Mouse (Mus musculus) MEL (cell line): ENCODE data around the gene Wdr19. TPM values are rescaled to one million over a fixed set of nuclear protein-coding genes. Genes with fewer than 3 reads are reported as not detected.
A peak's percentile ranks its signal among the peaks of the same experiment; 100 is the strongest.

Source experiments
- DNase-seq: peaks from one replicate; pipeline ENCODE4 v3.0.0; 2011; ENCODE audit warnings: low read depth, low spot score
- H3K27ac ChIP-seq: 2 replicates; pipeline ENCODE4 v1.5.1; 2012; ENCODE audit warnings: low read depth, mild to moderate bottlenecking, control low read depth, low read length, moderate library complexity; ENCODE audit not compliant: control insufficient read depth
- H3K27me3 ChIP-seq, 2 experiments: fragments of 150-350 bp in 1 of 2; sonication (generic) in 1 of 2; 2 replicates each; pipeline ENCODE4 v1.6.1; 2012; ENCODE audit warnings: low read length in 2 of 2, mild to moderate bottlenecking in 2 of 2, improper control_type of control experiment in 1 of 2, moderate library complexity in 1 of 2; ENCODE audit not compliant: insufficient read depth in 2 of 2, control insufficient read depth in 1 of 2
- H3K36me3 ChIP-seq, 2 experiments: 2 replicates each; pipeline ENCODE4 v1.6.1; 2012 to 2014; ENCODE audit warnings: low read length in 2 of 2, improper control_type of control experiment in 1 of 2, inconsistent platforms in 1 of 2, mild to moderate bottlenecking in 1 of 2; ENCODE audit not compliant: insufficient read depth in 2 of 2, control insufficient read depth in 1 of 2
- H3K4me1 ChIP-seq, 2 experiments: fragments of 150-350 bp in 1 of 2; sonication (generic) in 1 of 2; 2 replicates each; pipeline ENCODE4 v1.6.1; 2012; ENCODE audit warnings: low read length in 2 of 2, improper control_type of control experiment in 1 of 2, mild to moderate bottlenecking in 1 of 2; ENCODE audit not compliant: insufficient read depth in 2 of 2, control insufficient read depth in 1 of 2
- H3K4me3 ChIP-seq, 2 experiments: fragments of 150-350 bp in 1 of 2; sonication (generic) in 1 of 2; 2 replicates each; pipeline ENCODE4 v1.5.1; 2012; ENCODE audit warnings: low read depth in 2 of 2, low read length in 2 of 2, mild to moderate bottlenecking in 2 of 2, moderate library complexity in 2 of 2, control low read depth in 1 of 2, improper control_type of control experiment in 1 of 2; ENCODE audit not compliant: control insufficient read depth in 1 of 2, insufficient read depth in 1 of 2
- H3K79me2 ChIP-seq: 2 replicates; pipeline ENCODE4 v1.6.1; 2012; ENCODE audit warnings: mild to moderate bottlenecking, low read length, moderate library complexity; ENCODE audit not compliant: control insufficient read depth, poor library complexity, insufficient read depth
- H3K9ac ChIP-seq: 2 replicates; pipeline ENCODE4 v1.6.1; 2012; ENCODE audit warnings: low read depth, mild to moderate bottlenecking, control low read depth, low read length, moderate library complexity; ENCODE audit not compliant: control insufficient read depth, poor library complexity, severe bottlenecking
- H3K9me3 ChIP-seq: fragments of 150-350 bp; sonication (generic); replicated peaks from 2 replicates; pipeline ENCODE4 v1.6.1; 2012; ENCODE audit warnings: mild to moderate bottlenecking, low read length, improper control_type of control experiment, moderate library complexity; ENCODE audit not compliant: insufficient read depth
- CHD1 ChIP-seq: IDR thresholded peaks from 2 replicates; pipeline ENCODE4 v1.6.1; 2012; ENCODE audit warnings: low read depth, mild to moderate bottlenecking, inconsistent platforms, low read length, improper control_type of control experiment
- CHD2 ChIP-seq: IDR thresholded peaks from 2 replicates; pipeline ENCODE4 v1.6.1; 2011; ENCODE audit warnings: low read length, improper control_type of control experiment
- E2F4 ChIP-seq: IDR thresholded peaks from 2 replicates; pipeline ENCODE4 v1.6.1; 2011; ENCODE audit warnings: low read depth, low read length, improper control_type of control experiment, borderline replicate concordance
- EP300 ChIP-seq, 2 experiments: IDR thresholded peaks; 2 replicates each; pipeline ENCODE4 v1.6.1; 2011; ENCODE audit warnings: improper control_type of control experiment in 2 of 2, low read length in 2 of 2, low read depth in 1 of 2, mild to moderate bottlenecking in 1 of 2
- GABPA ChIP-seq: IDR thresholded peaks from 2 replicates; pipeline ENCODE4 v1.6.1; 2012; ENCODE audit warnings: low read depth, mild to moderate bottlenecking, inconsistent platforms, low read length, improper control_type of control experiment, moderate library complexity
- HCFC1 ChIP-seq: IDR thresholded peaks from 2 replicates; pipeline ENCODE4 v1.6.1; 2012; ENCODE audit warnings: low read depth, mild to moderate bottlenecking, inconsistent platforms, low read length, improper control_type of control experiment, moderate library complexity
- MAFK ChIP-seq: IDR thresholded peaks from 2 replicates; pipeline ENCODE4 v1.6.1; 2011; ENCODE audit warnings: low read depth, mild to moderate bottlenecking, low read length, improper control_type of control experiment, borderline replicate concordance
- MAX ChIP-seq: IDR thresholded peaks from 2 replicates; pipeline ENCODE4 v1.6.1; 2011; ENCODE audit warnings: low read length, improper control_type of control experiment
- MYB ChIP-seq: IDR thresholded peaks from 2 replicates; pipeline ENCODE4 v1.6.1; 2011; ENCODE audit warnings: mild to moderate bottlenecking, low read depth, low read length, improper control_type of control experiment
- MYC ChIP-seq: IDR thresholded peaks from 2 replicates; pipeline ENCODE4 v1.6.1; 2011; ENCODE audit warnings: low read depth, mild to moderate bottlenecking, low read length, improper control_type of control experiment, moderate library complexity
- POLR2AphosphoS2 ChIP-seq: IDR thresholded peaks from 2 replicates; pipeline ENCODE4 v1.6.1; 2011; ENCODE audit warnings: low read length, improper control_type of control experiment
- RCOR1 ChIP-seq: IDR thresholded peaks from 2 replicates; pipeline ENCODE4 v1.6.1; 2012; ENCODE audit warnings: low read depth, mild to moderate bottlenecking, inconsistent platforms, low read length, improper control_type of control experiment
- TAL1 ChIP-seq: IDR thresholded peaks from 2 replicates; pipeline ENCODE4 v1.6.1; 2012; ENCODE audit warnings: mild to moderate bottlenecking, inconsistent platforms, low read length, moderate library complexity, mixed read lengths
- TCF12 ChIP-seq: IDR thresholded peaks from 2 replicates; pipeline ENCODE4 v1.6.1; 2014; ENCODE audit warnings: low read depth, mild to moderate bottlenecking, inconsistent platforms, low read length, improper control_type of control experiment, moderate library complexity
- UBTF ChIP-seq: IDR thresholded peaks from 2 replicates; pipeline ENCODE4 v1.6.1; 2012; ENCODE audit warnings: low read depth, mild to moderate bottlenecking, inconsistent platforms, low read length, improper control_type of control experiment, moderate library complexity, borderline replicate concordance; ENCODE audit not compliant: insufficient read depth
- USF2 ChIP-seq, 2 experiments: IDR thresholded peaks; 2 replicates each; pipeline ENCODE4 v1.6.1; 2011 to 2012; ENCODE audit warnings: improper control_type of control experiment in 2 of 2, low read length in 2 of 2, borderline replicate concordance in 1 of 2, inconsistent platforms in 1 of 2, low read depth in 1 of 2, mild to moderate bottlenecking in 1 of 2; ENCODE audit not compliant: insufficient read depth in 1 of 2
- ZNF384 ChIP-seq: IDR thresholded peaks from 2 replicates; pipeline ENCODE4 v1.6.1; 2012; ENCODE audit warnings: low read depth, mild to moderate bottlenecking, inconsistent platforms, low read length, improper control_type of control experiment
- polyA plus RNA-seq, 2 experiments: library from polyadenylated mRNA; stranded (reverse) in 1 of 2; unstranded in 1 of 2; fragments of >175 nt in 1 of 2; fragments of >200 nt in 1 of 2; gene quantifications; 2 replicates each; pipeline versions ENCODE4 v1.2.1 to v1.2.4; 2012; ENCODE audit warnings: low replicate concordance in 2 of 2, low read depth in 1 of 2; ENCODE audit not compliant: insufficient read length in 2 of 2, insufficient read depth in 1 of 2, missing spikeins in 1 of 2
- total RNA-seq: library from RNA; depleted of rRNA; stranded (reverse); fragments of 300-350 nt; gene quantifications from 2 replicates; pipeline ENCODE4 v1.2.3, GENCODE M21; 2012; rRNA removed

Gene Wdr19
- total and polyA plus RNA-seq, 3 experiments: 0.27 to 0.81 TPM; not detected in 1

- Histone ChIP-seq H3K79me2 (no peaks in the 10 kb centered on the region), H3K36me3 (peaks cover 6 to 8% of the 10 kb centered on the region in 2 experiments; a peak in 3 of 4 replicates), H3K27ac (no peak overlapping the region), H3K4me1 (peaks cover 0 to 2% of the 10 kb centered on the region in 2 experiments; a peak in 1 of 4 replicates), H3K9me3 (no peaks in the 10 kb centered on the region), H3K4me3 (no peak overlapping the region), H3K9ac (no peak overlapping the region), H3K27me3 (no peaks in the 10 kb centered on the region)
- no peak for TF ChIP-seq MYB
- no peak for TF ChIP-seq UBTF
- no peak for TF ChIP-seq E2F4
- no peak for TF ChIP-seq USF2 (IDR thresholded peaks at IDR 0.05; ENCODE audit: borderline replicate concordance in 1 of 2, insufficient read depth in 1 of 2, low read depth in 1 of 2, low read length in 2 of 2)
- no peak for TF ChIP-seq GABPA
- no peak for TF ChIP-seq CHD1
- TF ChIP-seq TAL1: no peak
- TF ChIP-seq HCFC1: no peak
- TF ChIP-seq ZNF384: no peak
- no peak for TF ChIP-seq TCF12
- TF ChIP-seq MYC: no peak
- no peak for TF ChIP-seq MAX
- TF ChIP-seq EP300 (IDR thresholded peaks at IDR 0.05; ENCODE audit: low read depth in 1 of 2, low read length in 2 of 2): no peak
- TF ChIP-seq POLR2AphosphoS2: no peak
- TF ChIP-seq MAFK: no peak
- no peak for TF ChIP-seq CHD2
- no peak for TF ChIP-seq RCOR1
- DNase-seq: peak; percentile 54
Observed at GRCm38 (mm10) chr5:65308866-65309265, 109.4 kb downstream of the Wdr19 start.

Other genes starting within 250 kb of the Wdr19 start
- gene Tlr6, start 239.6 kb upstream of the Wdr19 start, total RNA-seq: 0.13 and 0.19 TPM in 2 replicates
- under 1 TPM in 1 of 2 experiments, not detected in 1; 0.36 TPM for gene Tlr6, start 239.6 kb upstream of the Wdr19 start, polyA plus RNA-seq
- gene Fam114a1, start 229.6 kb upstream of the Wdr19 start, total RNA-seq: not detected in 2 replicates
- gene Fam114a1, start 229.6 kb upstream of the Wdr19 start, polyA plus RNA-seq: under 1 TPM in 1 of 2 experiments, not detected in 1; 0.08 TPM
- gene Tmem156, start 107.6 kb upstream of the Wdr19 start, total RNA-seq: 2.6 and 4.5 TPM in 2 replicates
- gene Tmem156, start 107.6 kb upstream of the Wdr19 start, polyA plus RNA-seq: 1 to 10 TPM in 1 of 2 experiments, not detected in 1; 4.1 TPM
- 7.6 and 8.0 TPM in 2 replicates for gene Klhl5, start 92.2 kb upstream of the Wdr19 start, total RNA-seq
- gene Klhl5, start 92.2 kb upstream of the Wdr19 start, polyA plus RNA-seq: 10 to 100 TPM in 1 of 2 experiments, not detected in 1; 15.5 TPM
- 50.2 and 50.6 TPM in 2 replicates for gene Rfc1, start 136.0 kb downstream of the Wdr19 start, total RNA-seq
- gene Rfc1, start 136.0 kb downstream of the Wdr19 start, polyA plus RNA-seq: 1,000 to 10,000 TPM in 1 of 2 experiments, 10 to 100 TPM in 1; 51.5 to 2,723 TPM
- not detected in 2 replicates for gene Klb, start 148.6 kb downstream of the Wdr19 start, total RNA-seq
- gene Klb, start 148.6 kb downstream of the Wdr19 start, polyA plus RNA-seq: under 1 TPM in 1 of 2 experiments, not detected in 1; 0.04 TPM
- gene Rpl9, start 191.7 kb downstream of the Wdr19 start, total RNA-seq: 2,063 and 2,181 TPM in 2 replicates
- gene Rpl9, start 191.7 kb downstream of the Wdr19 start, polyA plus RNA-seq: 1,000 to 10,000 TPM in 1 of 2 experiments, not detected in 1; 1,251 TPM
- 52.4 and 55.3 TPM in 2 replicates for gene Lias, start 191.8 kb downstream of the Wdr19 start, total RNA-seq
- gene Lias, start 191.8 kb downstream of the Wdr19 start, polyA plus RNA-seq: 10 to 100 TPM in 1 of 2 experiments, not detected in 1; 47.1 TPM
- gene Ugdh, start 236.3 kb downstream of the Wdr19 start, total RNA-seq: 9.5 and 10.2 TPM in 2 replicates
- 10 to 100 TPM in 1 of 2 experiments, not detected in 1; 31.3 TPM for gene Ugdh, start 236.3 kb downstream of the Wdr19 start, polyA plus RNA-seq